Mouse (Mus musculus) thymus, adult 2 months (tissue): ENCODE data around the gene Gon4l.

Experiments used
- CTCF ChIP-seq: fragments of 200-500 bp; IDR thresholded peaks from 2 replicates; pipeline ENCODE4 v1.5.1; 2012; ENCODE audit warnings: mild to moderate bottlenecking, control low read depth, low read length, moderate library complexity, borderline replicate concordance; ENCODE audit not compliant: control insufficient read depth, poor library complexity, insufficient read depth; ENCODE audit errors: extremely low read depth
- POLR2A ChIP-seq: fragments of 200-500 bp; IDR thresholded peaks from 2 replicates; pipeline ENCODE4 v1.6.1; 2012; ENCODE audit warnings: mild to moderate bottlenecking, low read length, control low read depth, moderate library complexity; ENCODE audit not compliant: control insufficient read depth, poor library complexity, insufficient read depth; ENCODE audit errors: extremely low read depth

GRCm38 (mm10) chr3:88950576-88951326, 115.7 kb downstream of the Gon4l start, which contains the start of the genes Ash1l and Dap3:
- TF ChIP-seq POLR2A (0 out of 2 replicates have a peak, but pooled peaks have one; percentile 23), CTCF (peak; percentile 70; the same call in 1 of the 2 replicates)
